Mouse (Mus musculus) liver, postnatal 0 days (tissue): ENCODE measurements around the gene Sdr39u1.

Experiments
- CTCF ChIP-seq: sonication (generic); IDR thresholded peaks from 2 replicates; pipeline ENCODE4 v1.5.1; 2016; ENCODE audit warnings: antibody characterized with exemption, low read depth
- EP300 ChIP-seq: IDR thresholded peaks from 2 replicates; pipeline ENCODE4 v1.6.1; 2016; ENCODE audit warnings: antibody characterized with exemption, low read depth, mild to moderate bottlenecking

DNA sequence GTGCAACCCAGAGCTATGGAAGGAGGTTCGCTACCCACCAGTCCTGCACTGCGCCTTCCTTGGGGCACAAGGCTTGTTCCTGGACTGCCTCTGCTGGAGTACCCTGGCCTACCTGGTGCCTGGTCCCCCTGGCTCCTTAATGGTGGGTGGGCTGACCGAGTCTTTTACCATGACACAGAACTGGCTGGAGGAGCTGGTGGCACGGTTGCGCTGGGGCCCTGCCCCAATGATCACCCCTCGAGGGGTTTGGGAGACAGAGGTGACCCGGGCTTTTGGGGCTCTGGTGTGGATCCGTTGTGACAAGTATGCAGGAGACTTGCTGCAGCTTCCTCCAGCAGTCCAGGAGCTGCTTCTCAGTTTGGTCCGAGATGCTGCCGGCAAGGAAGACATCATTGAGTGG, 37.1 kb downstream of the Sdr39u1 start:
- TF ChIP-seq CTCF (no peak), EP300 (no peak)
